Mouse (Mus musculus) myocyte (in vitro differentiated cells): Measurements from ENCODE around the gene Triml1.

Experiments used
- MYOD1 ChIP-seq, 3 experiments: IDR thresholded peaks; one replicate each; pipeline ENCODE4 v1.6.1; 2011; ENCODE audit warnings: control low read depth in 2 of 3, low read depth in 2 of 3, mild to moderate bottlenecking in 2 of 3, moderate library complexity in 1 of 3; ENCODE audit not compliant: insufficient read length in 2 of 3, control insufficient read depth in 1 of 3
- POLR2A ChIP-seq: IDR thresholded peaks from one replicate; pipeline ENCODE4 v1.6.1; 2011; ENCODE audit warnings: low read depth, mild to moderate bottlenecking, control low read depth, moderate library complexity; ENCODE audit not compliant: insufficient read length

- TF ChIP-seq MYOD1 (IDR thresholded peaks at IDR 0.05; ENCODE audit: control insufficient read depth in 1 of 3, insufficient read length in 2 of 3, low read depth in 2 of 3) = no peak
- TF ChIP-seq POLR2A = no peak
Observed at GRCm38 (mm10) chr8:43179189-43179588, 37.9 kb upstream of the Triml1 start.
